In genomic region chr13:107167856-107168598, GRCm38 (mm10) we compare ENCODE assay signal across 7 mouse cellular contexts.
DNase-seq lines count a peak whose midpoint lies in the region; ATAC-seq and TF ChIP-seq lines count a peak whose summit lies in the region.

No protein-coding gene starts in this region.

- H3K9me3 ChIP-seq in forebrain, embryonic 14.5 days (replicated peaks; ENCODE audit: control insufficient read depth, low read length): no peaks in the 10 kb centered on the region
- H3K9me3 ChIP-seq in liver, embryonic 12.5 days (replicated peaks): no peaks in the 10 kb centered on the region

- H3K4me2 ChIP-seq in forebrain, embryonic 14.5 days (ENCODE audit: low read length): peak overlapping the region; percentile 56
- H3K4me2 ChIP-seq in liver, embryonic 12.5 days: peak overlapping the region; percentile 60

- H3K4me1 ChIP-seq in lung, adult 2 months (ENCODE audit: control insufficient read depth, insufficient read depth, low read length): no peaks in the 10 kb centered on the region
- peaks cover 8% of the 10 kb centered on the region; the same call in 1 of the 2 replicates for H3K4me1 ChIP-seq in forebrain, embryonic 14.5 days (ENCODE audit: control insufficient read depth, insufficient read depth, low read length)
- peaks cover 9% of the 10 kb centered on the region; the same call in 1 of the 2 replicates for H3K4me1 ChIP-seq in liver, embryonic 12.5 days
- H3K4me1 ChIP-seq in small intestine, adult 2 months (ENCODE audit: control insufficient read depth, insufficient read depth, insufficient read length, low read length): peaks cover 2% of the 10 kb centered on the region; the same call in 1 of the 2 replicates

- H3K27ac ChIP-seq in forebrain, embryonic 14.5 days (ENCODE audit: low read depth, low read length): peak overlapping the region; percentile 29; the same call in 1 of the 2 replicates
- no peak overlapping the region for H3K27ac ChIP-seq in liver, embryonic 12.5 days
- no peak overlapping the region for H3K27ac ChIP-seq in small intestine, adult 2 months (ENCODE audit: insufficient read depth, low read depth, low read length)

- TF ChIP-seq POLR2A in lung, adult 2 months (IDR thresholded peaks at IDR 0.05; ENCODE audit: borderline replicate concordance, extremely low read depth, low read depth, low read length): no peak
- TF ChIP-seq POLR2A in small intestine, adult 2 months (IDR thresholded peaks at IDR 0.05; ENCODE audit: low read depth, low read length): no peak

- TF ChIP-seq CTCF in lung, adult 2 months (IDR thresholded peaks at IDR 0.05; ENCODE audit: insufficient read depth, low read length): no peak
- TF ChIP-seq CTCF in small intestine, adult 2 months (IDR thresholded peaks at IDR 0.05; ENCODE audit: extremely low read depth, insufficient read length, insufficient replicate concordance, low read depth, low read length): no peak

- ATAC-seq in forebrain, embryonic 14.5 days: peak; percentile 38; the same call in 1 of the 2 replicates
- ATAC-seq in liver, embryonic 12.5 days: no peak
- ATAC-seq in erythroblast, adult 5-6 weeks (replicated peaks; ENCODE audit: low FRiP score, poor library complexity, severe bottlenecking): no peak

- peak overlapping the region; percentile 52; the same call in 1 of the 2 replicates for H3K9ac ChIP-seq in forebrain, embryonic 14.5 days (ENCODE audit: low read length)
- no peak overlapping the region for H3K9ac ChIP-seq in liver, embryonic 12.5 days

- DNase-seq in lung, adult 2 months: no peak
- DNase-seq in lung, postnatal 4 days: no peak
- DNase-seq in forebrain, embryonic 14.5 days (ENCODE audit: low spot score): peak; percentile 33
- DNase-seq in B cell, adult 2 months: no peak

- H3K27me3 ChIP-seq in forebrain, embryonic 14.5 days (replicated peaks; ENCODE audit: control insufficient read depth, insufficient read depth, low read length): no peaks in the 10 kb centered on the region
- no peaks in the 10 kb centered on the region for H3K27me3 ChIP-seq in liver, embryonic 12.5 days (replicated peaks)
- H3K27me3 ChIP-seq in small intestine, adult 2 months (ENCODE audit: control insufficient read depth, insufficient read depth, low read length): no peaks in the 10 kb centered on the region

- 87% methylated on average over 10 of the region's 10 CpGs for WGBS in lung, adult 2 months
- WGBS in forebrain, embryonic 14.5 days: 30% methylated on average over 10 of the region's 10 CpGs
- WGBS in liver, embryonic 12.5 days (ENCODE audit: insufficient replicate concordance): 71% methylated on average over 10 of the region's 10 CpGs
- WGBS in small intestine, adult 2 months: 81% methylated on average over 10 of the region's 10 CpGs

- H3K4me3 ChIP-seq in lung, adult 2 months (replicated peaks; ENCODE audit: extremely low read depth, low read depth, low read length): peak overlapping the region; percentile 22
- H3K4me3 ChIP-seq in forebrain, embryonic 14.5 days (ENCODE audit: low read depth, low read length): peak overlapping the region; percentile 23
- peak overlapping the region; percentile 30 for H3K4me3 ChIP-seq in liver, embryonic 12.5 days
- peak overlapping the region; percentile 57 for H3K4me3 ChIP-seq in small intestine, adult 2 months (ENCODE audit: low read depth, low read length)

- H3K36me3 ChIP-seq in forebrain, embryonic 14.5 days (ENCODE audit: control insufficient read depth, insufficient read depth, low read length): no peaks in the 10 kb centered on the region
- H3K36me3 ChIP-seq in liver, embryonic 12.5 days: no peaks in the 10 kb centered on the region
- no peaks in the 10 kb centered on the region for H3K36me3 ChIP-seq in small intestine, adult 2 months (ENCODE audit: control insufficient read depth, insufficient read depth, low read length)
